Mouse (Mus musculus) forebrain, embryonic 10.5 days (tissue): ENCODE measurements around the gene Fam216a. TPM values are rescaled to one million over a fixed set of nuclear protein-coding genes. Genes with fewer than 3 reads are reported as not detected.

Source experiments
- DNase-seq: peaks from one replicate; pipeline ENCODE4 v3.0.0-alpha.2; 2017; ENCODE audit warnings: low spot score; ENCODE audit errors: extremely low spot score
- H3K27ac ChIP-seq: fragments of 300-500 bp; sonication (generic); 2 replicates; pipeline ENCODE4 v1.5.1; 2016; ENCODE audit warnings: mild to moderate bottlenecking
- H3K27me3 ChIP-seq: fragments of 300-500 bp; sonication (generic); 2 replicates; pipeline ENCODE4 v1.6.1; 2016; ENCODE audit warnings: mild to moderate bottlenecking; ENCODE audit not compliant: poor library complexity, severe bottlenecking
- H3K36me3 ChIP-seq: fragments of 300-500 bp; sonication (generic); replicated peaks from 2 replicates; pipeline ENCODE4 v1.6.1; 2016; ENCODE audit warnings: mild to moderate bottlenecking, moderate library complexity
- H3K4me1 ChIP-seq: fragments of 300-500 bp; sonication (generic); 2 replicates; pipeline ENCODE4 v1.6.1; 2016
- H3K4me3 ChIP-seq: fragments of 300-500 bp; sonication (generic); 2 replicates; pipeline ENCODE4 v1.5.1; 2016; ENCODE audit warnings: mild to moderate bottlenecking, moderate library complexity
- H3K9me3 ChIP-seq: fragments of 300-500 bp; sonication (generic); 2 replicates; pipeline ENCODE4 v1.6.1; 2016; ENCODE audit warnings: mild to moderate bottlenecking, moderate library complexity
- WGBS: fragments of 180-500 bp; shearing (Covaris S2); methylation state at CpG from one replicate; pipeline ENCODE4 v1.1.7; 2016; 5-methylcytosine and 5-hydroxymethylcytosine counted together
- polyA plus RNA-seq: library from polyadenylated mRNA; unstranded; fragments of >200 nt; fragmentation: Nextera tagmentation; extraction: Ambion mirVana; gene quantifications from 2 replicates; pipeline ENCODE4 v1.2.1, GENCODE M21; 2016

The Fam216a gene
- polyA plus RNA-seq, 1 experiment from 2014 or later: 90.1 TPM

DNA sequence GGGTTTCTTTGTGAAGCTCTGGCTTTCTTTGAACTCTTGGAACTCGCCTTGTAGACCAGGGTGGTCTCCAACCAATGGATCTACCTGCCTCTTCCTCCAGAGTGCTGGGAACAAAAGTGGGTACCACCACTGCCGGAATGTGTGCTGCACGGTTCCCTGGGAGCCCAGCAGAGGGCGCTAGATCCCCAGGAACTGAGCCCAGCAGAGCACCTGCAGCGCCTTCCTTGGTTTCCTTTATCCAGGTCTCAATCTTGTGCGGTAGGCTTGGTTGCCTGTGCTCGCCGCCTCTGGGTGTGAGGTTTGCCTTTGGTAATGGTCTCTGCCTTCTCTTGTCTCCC lies 29.1 kb upstream of the Fam216a start:
- H3K36me3 ChIP-seq: peaks cover 93% of the 10 kb centered on the region
- H3K27me3 ChIP-seq: no peaks in the 10 kb centered on the region
- DNase-seq: peak; percentile 66
- H3K27ac ChIP-seq: no peak overlapping the region
- H3K9me3 ChIP-seq: no peaks in the 10 kb centered on the region
- 18% methylated on average over 8 of the region's 8 CpGs for WGBS
- no peaks in the 10 kb centered on the region for H3K4me1 ChIP-seq
- H3K4me3 ChIP-seq: no peak overlapping the region

DNA sequence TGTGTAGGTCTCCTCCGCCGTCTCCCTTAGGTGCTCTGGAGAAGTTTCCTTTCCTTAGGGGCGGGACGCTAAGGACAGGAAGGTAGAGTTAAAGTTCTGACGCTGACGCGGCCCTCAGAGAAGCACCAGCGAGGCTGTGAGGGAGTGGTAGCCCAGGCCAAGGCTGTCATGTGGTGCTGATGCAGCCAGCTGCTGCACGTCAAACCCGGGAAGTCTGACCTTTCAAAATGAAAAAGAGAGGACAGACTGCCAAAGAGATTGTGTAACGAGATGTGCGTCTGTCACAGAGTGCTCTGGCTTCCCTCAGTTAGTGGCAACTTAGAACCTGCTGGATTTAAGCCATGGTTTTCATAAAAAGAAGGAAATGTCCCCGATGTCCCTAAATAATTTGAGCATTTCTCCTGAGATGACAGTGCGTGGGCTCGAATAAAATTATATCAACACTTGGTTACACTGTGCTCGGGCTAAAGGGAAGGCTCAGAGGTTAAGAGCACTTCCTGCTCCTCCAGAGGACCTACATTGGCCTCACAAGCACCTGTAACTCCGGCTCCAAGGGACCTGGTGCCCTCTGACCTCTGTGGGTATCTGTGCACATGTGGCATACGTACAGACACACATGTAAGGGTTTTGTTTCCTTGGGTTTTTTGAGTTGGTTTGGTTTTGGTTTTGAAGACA lies 28.6 kb upstream of the Fam216a start:
- no peaks in the 10 kb centered on the region for H3K9me3 ChIP-seq
- H3K27ac ChIP-seq: no peak overlapping the region

DNA sequence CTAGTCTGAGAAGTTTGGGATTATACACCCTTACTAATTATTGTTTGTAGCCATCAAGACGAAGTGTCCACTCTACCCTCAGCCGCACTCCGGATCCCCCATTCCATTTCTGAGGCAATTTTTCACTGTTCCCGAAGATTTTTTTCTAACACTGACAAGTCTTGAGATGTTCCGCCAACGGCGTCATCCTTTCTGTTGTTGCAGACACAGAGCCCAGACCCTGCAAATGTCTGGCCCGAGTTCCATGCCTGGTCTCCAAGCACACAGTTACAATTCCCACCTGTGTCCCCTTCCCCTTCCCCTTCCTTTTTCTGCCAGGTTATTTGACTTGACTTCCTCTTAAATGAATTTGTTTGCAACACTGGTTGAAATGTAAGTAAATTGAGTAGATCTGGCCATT lies 27.7 kb upstream of the Fam216a start:
- no peaks in the 10 kb centered on the region for H3K4me1 ChIP-seq
- 95% methylated on average over 8 of the region's 8 CpGs for WGBS
- DNase-seq: no peak
- no peaks in the 10 kb centered on the region for H3K9me3 ChIP-seq
- H3K36me3 ChIP-seq: peaks cover 83% of the 10 kb centered on the region
- no peak overlapping the region for H3K27ac ChIP-seq
- H3K4me3 ChIP-seq: no peak overlapping the region
- no peaks in the 10 kb centered on the region for H3K27me3 ChIP-seq

More for the DNA sequence above, 28.6 kb upstream of the Fam216a start:
- H3K27me3 ChIP-seq: no peaks in the 10 kb centered on the region
- no peak for DNase-seq
- no peak overlapping the region for H3K4me3 ChIP-seq
- peaks cover 88% of the 10 kb centered on the region for H3K36me3 ChIP-seq
- no peaks in the 10 kb centered on the region for H3K4me1 ChIP-seq
- WGBS: 88% methylated on average over 18 of the region's 18 CpGs

DNA sequence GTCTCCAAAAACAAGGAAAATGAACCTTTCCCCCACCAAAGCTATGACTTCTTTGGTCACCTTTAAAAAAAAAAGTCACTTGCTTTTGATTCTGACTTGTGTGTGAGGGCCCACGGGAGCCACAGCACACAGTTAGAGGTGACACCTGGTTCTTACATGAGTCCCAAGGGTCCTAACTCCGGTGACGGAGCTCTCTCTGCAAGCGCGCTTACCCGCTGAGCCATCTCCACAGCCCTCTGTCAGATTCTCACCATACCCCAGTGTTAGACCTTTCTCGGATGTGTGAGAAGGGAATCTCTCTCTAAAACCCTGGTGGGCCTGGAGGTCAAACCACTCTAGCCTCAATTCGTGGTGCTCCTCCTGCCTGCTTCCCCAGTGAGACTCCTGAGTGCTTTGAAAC lies 25.3 kb upstream of the Fam216a start:
- Histone ChIP-seq H3K9me3 (no peaks in the 10 kb centered on the region), H3K4me1 (peaks cover 9% of the 10 kb centered on the region), H3K27me3 (no peaks in the 10 kb centered on the region), H3K27ac (no peak overlapping the region), H3K4me3 (no peak overlapping the region), H3K36me3 (peaks cover 66% of the 10 kb centered on the region)
- DNase-seq: no peak
- WGBS: 96% methylated on average over 8 of the region's 8 CpGs

DNA sequence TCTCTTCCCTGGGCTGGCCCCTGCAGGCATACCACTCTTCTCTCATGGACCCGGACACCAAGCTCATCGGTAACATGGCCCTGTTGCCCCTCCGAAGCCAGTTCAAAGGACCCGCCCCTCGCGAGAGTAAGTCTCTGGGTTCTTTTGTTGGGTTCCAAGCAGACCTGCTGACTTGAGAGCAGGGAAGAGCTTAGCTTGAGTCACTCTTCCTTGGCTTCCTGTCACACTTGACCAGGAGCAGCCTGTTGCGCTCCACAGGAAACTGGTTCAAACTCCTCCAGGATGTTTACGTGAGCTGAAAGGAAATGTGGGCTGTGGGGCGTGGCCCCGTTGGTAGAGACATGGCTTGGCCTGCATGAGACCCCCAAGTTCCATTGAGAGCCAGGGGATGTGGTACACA lies 24.6 kb upstream of the Fam216a start:
- Histone ChIP-seq H3K27ac (no peak overlapping the region), H3K27me3 (no peaks in the 10 kb centered on the region), H3K4me3 (no peak overlapping the region), H3K36me3 (peaks cover 59% of the 10 kb centered on the region), H3K4me1 (peaks cover 13% of the 10 kb centered on the region), H3K9me3 (no peaks in the 10 kb centered on the region)
- 92% methylated on average over 10 of the region's 10 CpGs for WGBS
- no peak for DNase-seq

DNA sequence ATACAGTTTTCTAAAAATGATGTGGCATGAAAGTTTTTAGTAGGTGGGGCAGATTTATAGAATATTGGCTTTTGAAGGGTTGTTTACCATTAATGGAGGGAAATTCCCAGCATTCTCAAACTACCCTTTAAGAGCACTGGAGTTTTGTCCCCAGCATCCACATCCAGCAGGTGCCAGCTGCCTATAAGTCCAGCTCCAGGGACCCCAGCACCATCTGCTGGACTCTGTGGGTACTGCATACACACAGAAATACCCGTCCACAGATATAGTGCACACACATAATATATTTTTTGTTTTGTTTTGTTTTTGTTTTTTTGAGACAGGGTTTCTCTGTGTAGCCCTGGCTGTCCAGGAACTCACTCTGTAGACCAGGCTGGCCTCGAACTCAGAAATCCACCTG lies 21.7 kb upstream of the Fam216a start:
- Histone ChIP-seq H3K27me3 (no peaks in the 10 kb centered on the region), H3K36me3 (peaks cover 35% of the 10 kb centered on the region), H3K4me1 (peaks cover 13% of the 10 kb centered on the region), H3K4me3 (no peak overlapping the region), H3K27ac (no peak overlapping the region), H3K9me3 (no peaks in the 10 kb centered on the region)
- 52% methylated on average over 2 of the region's 2 CpGs for WGBS
- peak; percentile 69 for DNase-seq

DNA sequence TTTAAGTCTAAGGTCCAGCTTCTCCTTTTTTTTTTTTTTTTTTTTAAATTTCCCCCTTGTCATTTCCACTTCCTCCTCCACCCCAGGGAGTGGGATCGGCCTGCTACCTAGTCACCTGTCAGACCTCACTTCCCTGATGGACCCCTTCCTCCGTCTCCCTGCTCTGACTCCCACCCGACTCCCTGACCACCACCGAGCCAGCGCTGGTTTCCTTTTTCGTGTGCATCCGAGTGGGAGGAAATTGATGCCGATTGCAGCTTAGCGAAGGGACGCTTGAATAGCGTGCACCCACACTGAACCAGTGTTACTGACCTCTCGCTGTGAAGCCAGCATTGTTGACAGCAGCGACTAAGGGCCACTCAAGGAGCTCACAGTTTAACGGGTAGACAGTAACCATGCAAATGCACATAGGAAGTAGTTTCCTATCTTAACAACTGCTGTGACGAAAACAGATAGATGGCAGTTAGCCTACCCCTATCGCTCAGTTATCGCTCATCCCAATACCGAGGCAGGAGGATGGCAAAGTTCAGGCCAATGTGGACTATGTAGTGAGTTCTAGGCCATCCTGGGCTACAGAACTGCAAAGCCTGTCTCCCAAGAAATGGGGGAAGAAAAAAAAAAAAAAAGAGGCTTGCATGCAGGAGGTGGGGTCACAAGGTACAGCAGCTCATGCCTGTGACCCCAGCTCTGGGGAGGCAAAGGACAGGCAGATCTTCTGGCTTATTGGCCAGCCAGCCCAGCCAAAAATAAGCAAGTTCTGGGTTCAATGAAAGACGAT lies 20.3 kb upstream of the Fam216a start:
- Histone ChIP-seq H3K36me3 (peaks cover 21% of the 10 kb centered on the region), H3K9me3 (no peaks in the 10 kb centered on the region), H3K4me3 (peak overlapping the region; percentile 89), H3K27ac (peak overlapping the region; percentile 85), H3K4me1 (peaks cover 13% of the 10 kb centered on the region), H3K27me3 (no peaks in the 10 kb centered on the region)
- 18% methylated on average over 19 of the region's 19 CpGs for WGBS
- no peak for DNase-seq

DNA sequence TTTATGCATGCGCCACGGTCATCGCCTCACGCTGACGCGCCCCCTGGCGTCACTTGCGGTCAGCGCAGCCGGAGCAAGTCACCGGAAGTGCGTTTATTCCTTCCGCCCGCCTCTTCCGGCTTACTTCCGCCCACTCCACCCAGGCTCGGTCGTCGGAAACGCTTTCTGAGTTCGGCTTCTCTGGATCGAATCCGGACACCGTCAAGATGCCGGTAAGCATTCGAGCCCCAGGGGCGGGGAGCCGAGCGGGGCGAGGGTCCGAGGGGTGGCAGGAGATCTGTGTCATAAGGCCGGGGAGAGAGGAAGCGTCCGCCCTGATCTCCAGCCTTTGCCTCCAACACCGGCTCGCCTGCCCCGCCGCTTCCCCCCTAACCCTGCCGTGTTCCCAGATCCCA lies 19.6 kb upstream of the Fam216a start, which contains the start of gene Arpc3:
Arpc3 (plus strand) TSS at position 93 of the 395 bp plus-strand sequence.
- peaks cover 13% of the 10 kb centered on the region for H3K4me1 ChIP-seq
- peaks cover 15% of the 10 kb centered on the region for H3K36me3 ChIP-seq
- H3K27ac ChIP-seq: peak within 1 kb of the TSS; percentile 85
- DNase-seq: peak; percentile 86
- H3K27me3 ChIP-seq: no peaks in the 10 kb centered on the region
- peak within 1 kb of the TSS; percentile 89 for H3K4me3 ChIP-seq
- WGBS: under 1% methylated on average over 39 of the region's 39 CpGs
- no peaks in the 10 kb centered on the region for H3K9me3 ChIP-seq

DNA sequence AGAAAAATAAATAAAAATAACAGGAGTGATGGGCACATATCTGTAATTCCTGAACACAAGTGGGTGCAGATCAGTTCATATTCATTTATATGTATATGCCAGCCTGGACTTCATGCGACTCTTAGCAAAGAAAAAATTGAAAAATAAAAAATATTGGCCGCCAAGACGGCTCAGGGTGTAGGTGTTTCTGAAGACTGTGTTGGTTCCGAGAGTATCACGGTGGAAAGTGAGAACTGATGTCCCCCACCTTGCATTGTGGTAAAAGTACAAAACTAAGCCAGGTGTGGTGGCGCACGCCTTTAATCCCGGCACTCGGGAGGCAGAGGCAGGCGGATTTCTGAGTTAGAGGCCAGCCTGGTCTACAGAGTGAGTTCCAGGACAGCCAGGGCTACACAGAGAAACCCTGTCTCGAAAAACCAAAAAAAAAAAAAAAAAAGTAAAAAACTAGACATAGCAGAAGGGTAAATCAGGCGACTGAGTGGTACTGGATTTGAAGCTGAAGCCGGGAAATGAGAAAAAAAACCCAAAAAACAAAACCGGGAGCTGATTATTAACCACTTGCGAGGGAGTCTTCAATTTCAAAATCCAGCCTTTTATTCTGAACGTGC lies 19.1 kb upstream of the Fam216a start:
- peaks cover 11% of the 10 kb centered on the region for H3K36me3 ChIP-seq
- peaks cover 13% of the 10 kb centered on the region for H3K4me1 ChIP-seq
- H3K27ac ChIP-seq: peak overlapping the region; percentile 85
- 55% methylated on average over 16 of the region's 16 CpGs for WGBS
- peak overlapping the region; percentile 89 for H3K4me3 ChIP-seq
- no peaks in the 10 kb centered on the region for H3K27me3 ChIP-seq
- no peak for DNase-seq
- H3K9me3 ChIP-seq: no peaks in the 10 kb centered on the region

DNA sequence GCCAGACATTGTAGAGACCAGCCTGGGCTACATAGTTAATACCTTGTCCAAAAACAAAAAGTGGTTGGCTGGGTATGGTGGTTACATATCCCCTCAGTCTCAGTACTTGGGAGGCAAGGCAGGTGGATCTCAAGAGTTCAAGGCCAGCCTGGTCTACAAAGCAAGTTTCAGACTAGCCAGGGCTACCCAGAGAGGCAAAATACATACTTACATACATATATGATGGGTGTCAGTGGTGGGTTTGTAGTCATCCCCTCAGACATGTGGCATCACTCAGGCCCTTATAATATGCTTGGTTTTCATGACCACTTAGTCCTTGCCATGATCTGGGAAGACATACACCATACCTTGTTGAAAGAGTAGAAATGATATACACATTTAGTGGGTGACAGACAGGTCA lies 18.5 kb upstream of the Fam216a start:
- Histone ChIP-seq H3K4me3 (no peak overlapping the region), H3K9me3 (no peaks in the 10 kb centered on the region), H3K36me3 (peaks cover 11% of the 10 kb centered on the region), H3K4me1 (peaks cover 13% of the 10 kb centered on the region), H3K27ac (no peak overlapping the region), H3K27me3 (no peaks in the 10 kb centered on the region)
- DNase-seq: no peak

DNA sequence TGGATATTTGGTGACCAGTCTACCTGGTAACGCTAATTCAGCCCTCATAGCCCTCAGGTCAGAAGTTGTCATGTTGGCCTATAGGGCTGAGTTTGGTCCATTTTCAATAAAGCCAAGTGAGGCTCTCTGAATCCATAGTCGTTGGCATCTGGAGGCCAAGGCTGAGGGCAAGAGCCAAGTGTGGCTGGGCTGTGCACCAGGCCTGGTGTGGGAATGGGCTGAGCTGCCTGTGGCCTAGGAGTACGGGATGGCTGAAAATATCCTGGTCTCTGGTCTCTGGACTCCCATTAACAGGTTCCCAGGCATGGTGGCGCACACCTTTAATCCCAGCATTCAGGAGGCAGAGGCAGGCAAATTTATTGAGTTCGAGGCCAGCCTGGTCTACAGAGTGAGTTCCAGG lies 17.8 kb upstream of the Fam216a start:
- WGBS: 90% methylated on average over 5 of the region's 5 CpGs
- H3K27ac ChIP-seq: no peak overlapping the region
- H3K36me3 ChIP-seq: peaks cover 8% of the 10 kb centered on the region
- no peak for DNase-seq
- H3K4me1 ChIP-seq: peaks cover 13% of the 10 kb centered on the region
- no peak overlapping the region for H3K4me3 ChIP-seq
- no peaks in the 10 kb centered on the region for H3K27me3 ChIP-seq
- no peaks in the 10 kb centered on the region for H3K9me3 ChIP-seq

DNA sequence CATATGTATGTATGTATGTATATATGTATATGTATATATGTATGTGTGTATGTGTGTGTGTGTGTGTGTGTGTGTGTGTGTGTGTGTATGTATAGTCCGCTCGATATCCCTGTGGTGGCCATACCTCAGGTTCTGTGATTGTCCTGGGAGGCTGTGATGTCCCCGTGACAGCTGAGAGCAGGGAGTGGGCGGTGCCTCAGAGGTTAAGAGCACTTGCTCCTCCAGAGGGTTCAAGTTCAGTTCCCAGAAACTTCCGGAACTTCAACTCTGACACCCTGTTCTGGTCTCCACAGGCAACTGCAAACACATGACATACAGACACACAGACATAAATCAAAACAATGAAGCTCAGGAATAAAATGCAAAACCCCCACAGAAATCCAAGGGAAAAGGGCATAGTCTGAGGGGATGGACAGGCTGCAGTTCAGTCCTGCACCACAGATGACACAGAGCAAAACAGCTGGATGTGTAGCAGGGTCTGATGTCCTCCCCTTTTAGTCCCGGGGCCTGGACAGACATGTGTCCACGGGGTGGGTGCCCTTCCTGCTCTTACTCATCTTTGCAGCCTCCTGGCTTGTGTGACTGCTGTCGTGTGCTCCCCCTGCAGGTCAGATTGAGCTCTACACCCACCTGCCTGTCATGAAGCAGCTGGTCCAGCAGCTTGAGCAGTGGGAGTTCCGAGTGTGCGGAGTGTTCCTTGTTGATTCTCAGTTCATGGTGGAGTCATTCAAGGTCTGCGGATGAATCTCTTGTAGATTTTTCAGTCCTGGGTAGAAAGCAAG lies 7.4 kb upstream of the Fam216a start:
- peaks cover 78% of the 10 kb centered on the region for H3K36me3 ChIP-seq
- no peaks in the 10 kb centered on the region for H3K9me3 ChIP-seq
- WGBS: 66% methylated on average over 11 of the region's 11 CpGs

More for the DNA sequence above, 7.4 kb upstream of the Fam216a start:
- Histone ChIP-seq H3K27ac (no peak overlapping the region), H3K27me3 (no peaks in the 10 kb centered on the region), H3K4me1 (no peaks in the 10 kb centered on the region), H3K4me3 (no peak overlapping the region)
- peak; percentile 49 for DNase-seq
